Mouse (Mus musculus): ENCODE results near the gene Clcn5. TPM values are rescaled to one million over a fixed set of nuclear protein-coding genes. Genes with fewer than 3 reads are reported as not detected.

Clcn5 gene
- total RNA-seq (2021), result 10 to 100 TPM; 17.5 to 23.2 TPM

DNA sequence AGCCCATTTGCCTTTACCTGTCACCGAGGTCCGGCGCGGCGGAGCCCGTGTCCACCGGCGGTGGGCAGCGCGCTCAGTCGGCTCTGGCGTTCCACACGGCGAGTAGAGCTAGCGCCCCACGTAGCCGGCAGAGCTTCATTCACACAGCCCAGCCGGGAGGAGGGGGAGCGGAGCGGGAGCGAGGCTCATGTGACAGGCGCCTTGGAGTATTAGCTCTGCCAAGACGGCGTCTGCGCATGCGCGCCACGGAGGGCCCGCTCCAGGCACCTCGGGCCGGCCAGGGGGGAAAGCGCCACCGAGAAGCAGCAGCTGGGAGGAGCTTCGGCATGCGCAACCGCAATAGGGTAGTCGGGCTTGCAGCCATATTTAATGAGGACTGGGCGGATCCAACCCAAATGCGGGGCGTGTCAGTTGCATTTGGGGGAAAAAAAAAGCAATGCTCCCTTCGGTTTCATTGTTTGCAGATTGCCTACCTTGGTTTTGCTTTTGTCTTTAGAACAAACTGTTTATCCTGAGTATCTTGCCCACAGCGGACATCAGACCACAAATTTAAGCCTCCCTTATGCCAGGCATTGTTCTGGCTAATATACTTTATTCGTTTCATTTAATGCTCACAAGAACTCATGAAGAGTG is at the start of gene Clcn5:
Gene Clcn5, minus strand, starts transcription at position 270 of the 633 bp plus-strand sequence.
- intact Hi-C loops (cut with DNase I), result loop anchor here (10.0 kb wide), 1 partner anchor 134 kb away; no protein-coding TSS in a partner anchor
- peak; percentile 98 for DNase-seq

DNA sequence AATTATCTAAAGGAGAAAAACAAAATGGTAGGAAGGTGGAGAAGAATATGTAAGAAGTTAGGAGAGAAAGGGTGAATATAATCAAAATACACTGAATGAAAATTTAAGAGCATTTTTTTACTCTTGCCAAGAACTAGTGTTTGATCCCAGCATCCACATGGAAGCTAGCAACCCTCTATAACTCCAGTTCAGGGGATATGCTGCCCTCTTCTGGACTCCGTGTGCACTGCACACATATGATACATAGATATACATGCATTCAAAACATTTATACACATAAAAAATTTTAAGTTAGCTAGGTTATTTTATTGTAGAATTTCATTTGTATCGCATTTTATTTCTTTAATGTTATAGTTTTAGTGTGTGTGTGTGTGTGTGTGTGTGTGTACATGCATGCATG is 6.3 kb upstream of the Clcn5 start:
- intact Hi-C loops (cut with DNase I), result no loop called here

DNA sequence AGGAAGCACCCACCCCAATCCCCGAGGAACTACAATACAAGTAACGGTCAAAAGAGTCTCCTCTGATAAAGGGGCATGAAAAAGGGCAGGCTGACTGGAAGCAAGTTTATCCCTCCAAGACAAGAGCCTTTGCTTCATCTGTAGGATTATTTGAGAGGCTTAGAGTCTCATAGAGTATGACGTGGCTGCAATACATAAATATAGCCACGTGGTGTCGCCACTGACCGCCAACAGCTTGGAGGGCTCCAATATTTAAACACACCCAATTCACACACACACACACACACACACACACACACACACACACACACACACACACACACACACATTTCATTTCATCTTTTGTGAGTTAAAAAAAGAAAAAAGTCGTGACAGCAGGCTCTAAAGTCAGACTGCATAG is 3.1 kb upstream of the Clcn5 start:
- intact Hi-C loops (cut with DNase I), result no loop called here

More for the DNA sequence above, 6.3 kb upstream of the Clcn5 start:
- DNase-seq, result no peak

DNA sequence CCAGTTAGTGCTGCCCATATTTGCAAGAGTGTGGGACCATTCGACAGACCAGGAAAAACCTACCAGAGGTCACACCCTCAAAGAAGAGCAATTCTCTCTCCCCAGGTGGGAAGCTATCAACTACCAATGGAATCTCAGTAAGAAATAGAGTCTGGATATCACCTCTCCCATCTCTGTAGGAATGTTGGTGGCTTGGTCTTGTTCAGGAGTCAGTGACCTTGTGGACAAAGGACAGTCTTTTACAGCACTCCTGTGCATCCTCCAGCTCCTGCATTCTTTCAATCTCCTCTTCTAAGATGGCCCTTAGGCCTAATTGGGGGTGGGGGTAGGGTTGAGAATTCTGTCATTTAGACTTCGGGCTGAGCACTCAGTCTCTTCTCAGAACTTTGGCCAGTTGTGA is 1.4 kb upstream of the Clcn5 start:
- DNase-seq, result no peak
- intact Hi-C loops (cut with DNase I), result no loop called here

More for the DNA sequence above, 3.1 kb upstream of the Clcn5 start:
- DNase-seq, result peak; percentile 49

DNA sequence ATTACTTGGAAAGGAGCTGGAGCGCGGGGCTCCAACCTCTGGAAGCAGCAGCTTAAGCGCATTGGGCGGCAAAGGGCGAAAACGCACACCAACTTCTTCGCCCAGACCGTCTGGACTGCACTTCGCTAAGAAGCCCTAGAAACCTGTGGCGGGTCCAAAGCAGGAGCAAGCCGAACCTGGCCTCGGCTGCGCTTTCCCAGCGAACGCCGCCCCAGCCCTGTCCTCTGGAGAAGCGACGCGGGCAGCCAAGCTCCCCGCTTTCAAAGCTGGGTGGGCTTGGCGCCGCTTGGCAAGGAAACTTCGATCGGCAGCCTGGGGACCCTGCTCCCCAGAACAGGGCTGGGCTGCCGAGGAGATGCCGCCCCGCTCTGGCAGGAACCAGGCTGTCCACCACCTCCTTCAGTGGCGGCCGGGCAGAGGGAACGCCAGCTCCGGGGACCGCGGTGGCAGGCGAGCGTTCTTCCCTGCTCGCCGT is 570 bp downstream of the Clcn5 start:
- no peak for DNase-seq
- intact Hi-C loops (cut with DNase I), result loop anchor here (10.0 kb wide), 1 partner anchor 134 kb away; no protein-coding TSS in a partner anchor

DNA sequence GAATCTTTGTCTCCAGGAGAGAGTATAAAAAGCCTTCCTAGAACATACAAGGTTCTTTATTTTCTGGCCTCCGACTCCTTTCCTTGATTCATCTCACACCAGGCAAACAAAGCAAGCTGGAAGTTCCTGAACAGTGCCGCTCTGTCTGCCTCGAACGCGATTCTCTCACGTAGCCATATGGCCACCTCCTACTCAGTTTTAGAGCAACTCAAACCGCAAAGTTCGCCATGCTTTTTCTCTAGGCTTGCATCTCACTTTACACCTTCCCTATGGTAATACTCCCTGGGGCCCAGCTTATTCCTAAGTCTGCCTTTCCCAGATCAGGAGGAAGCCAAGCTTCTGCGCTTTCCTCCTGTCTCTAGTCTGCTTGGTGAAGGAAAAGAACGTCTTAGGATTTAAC is 4.0 kb downstream of the Clcn5 start:
- DNase-seq, result no peak
- intact Hi-C loops (cut with DNase I), result loop anchor here (10.0 kb wide), 1 partner anchor 130 kb away; no protein-coding TSS in a partner anchor

DNA sequence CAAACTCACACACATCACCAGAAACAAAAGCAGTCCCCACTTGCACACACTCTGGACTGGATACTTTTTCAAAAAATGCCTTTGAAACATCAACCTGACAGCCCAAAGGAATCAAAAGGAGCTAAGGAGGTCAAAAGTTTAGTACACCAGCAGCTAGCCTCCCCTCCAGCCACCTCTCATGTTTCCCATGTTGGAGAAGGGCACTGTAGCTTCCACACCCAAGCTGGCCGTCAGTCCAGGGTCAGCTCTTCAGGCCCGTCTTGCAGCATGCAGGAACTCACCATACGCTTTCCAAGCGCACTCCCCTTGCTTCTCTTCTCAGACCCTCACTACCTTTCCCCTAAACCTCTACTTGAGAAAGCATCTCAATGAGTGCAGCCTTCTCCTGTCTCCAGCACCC is 4.5 kb downstream of the Clcn5 start:
- DNase-seq, result no peak
- intact Hi-C loops (cut with DNase I), result loop anchor here (10.0 kb wide), 1 partner anchor 130 kb away; no protein-coding TSS in a partner anchor

DNA sequence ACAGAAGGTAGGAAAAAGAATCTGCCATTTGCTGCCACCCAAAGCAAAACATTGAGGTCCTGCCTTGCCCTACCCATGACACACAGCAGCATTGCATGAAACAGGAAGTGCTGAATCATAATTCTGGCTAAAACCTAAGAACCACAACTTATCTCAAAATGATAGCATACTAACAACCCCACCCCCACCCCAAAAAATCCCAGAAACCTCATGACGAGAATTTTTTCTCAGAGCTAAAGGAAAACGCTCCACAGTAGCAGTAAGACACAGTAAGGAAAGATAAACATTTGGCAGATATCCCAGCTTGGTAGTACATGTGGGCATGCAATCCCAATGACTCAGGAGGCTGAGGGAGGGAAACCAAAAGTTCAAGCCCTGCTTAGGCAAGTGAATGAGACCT is 10.9 kb downstream of the Clcn5 start:
- intact Hi-C loops (cut with DNase I), result no loop called here
- DNase-seq, result no peak

DNA sequence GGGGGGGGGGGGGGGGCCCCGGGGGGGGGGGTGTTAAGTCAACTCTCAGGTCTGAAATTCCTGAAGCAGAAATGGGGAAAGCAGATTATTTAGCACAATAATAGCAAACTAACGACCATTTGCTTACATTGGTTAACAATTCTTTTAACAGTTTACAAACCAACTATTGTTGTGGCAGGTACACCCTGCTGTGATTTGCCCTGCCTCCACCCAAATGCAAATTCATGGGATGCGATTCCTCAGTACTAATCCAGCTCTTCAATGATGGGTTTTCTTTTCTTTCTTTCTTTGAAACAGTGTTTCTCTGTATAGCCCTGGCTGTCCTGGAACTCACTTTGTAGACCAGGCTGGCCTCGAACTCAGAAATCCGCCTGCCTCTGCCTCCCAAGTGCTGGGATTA is 12.3 kb downstream of the Clcn5 start:
- DNase-seq, result no peak
- intact Hi-C loops (cut with DNase I), result no loop called here

DNA sequence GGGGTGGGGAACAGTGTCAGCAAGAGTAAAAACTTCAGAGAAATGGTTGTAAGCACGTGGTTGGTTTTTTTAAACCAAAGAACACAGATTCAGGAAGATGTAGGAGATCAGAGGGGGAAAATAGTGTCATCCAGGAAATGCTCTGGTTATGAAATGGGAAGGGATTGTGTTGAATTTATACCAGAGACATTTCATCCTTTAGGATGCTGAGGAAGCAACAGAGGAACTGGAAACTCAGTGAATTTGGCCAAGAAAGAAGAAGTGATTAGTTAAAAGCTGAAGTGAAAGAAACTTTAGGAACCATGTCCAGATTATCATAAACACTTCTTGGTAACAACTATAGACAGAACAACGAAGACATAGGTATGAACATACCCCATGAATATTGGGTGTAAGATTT is 26.2 kb downstream of the Clcn5 start:
- DNase-seq, result no peak
- intact Hi-C loops (cut with DNase I), result no loop called here

DNA sequence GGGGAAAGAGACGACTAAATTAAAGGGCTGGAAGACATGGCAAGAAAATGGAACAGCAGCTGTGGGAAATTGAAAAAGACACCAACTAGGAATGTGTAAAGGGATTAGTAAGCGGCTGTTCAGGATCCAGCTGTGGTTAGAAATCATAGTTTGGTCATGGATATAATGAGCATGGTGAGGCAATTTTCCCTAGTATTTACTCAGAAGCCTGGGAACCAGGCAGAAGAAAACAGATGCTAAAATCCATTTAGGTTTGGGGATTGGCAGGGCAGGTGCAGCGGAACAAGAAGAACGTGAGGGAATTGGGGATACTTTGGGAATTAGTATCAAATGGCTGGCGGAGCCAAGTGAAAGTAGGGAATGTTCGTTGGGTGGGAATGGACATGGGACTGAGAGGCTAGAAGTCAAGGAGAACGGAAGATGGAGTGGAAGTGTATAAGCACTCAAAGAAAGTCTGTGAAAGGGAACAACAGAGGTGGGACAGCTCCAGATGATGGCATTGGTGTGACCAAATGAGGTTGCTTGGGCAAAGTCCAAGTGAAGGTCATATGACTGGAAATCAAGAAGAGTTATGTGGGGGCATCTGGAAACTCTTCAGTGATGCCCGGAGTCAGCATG is 26.9 kb downstream of the Clcn5 start:
- intact Hi-C loops (cut with DNase I), result no loop called here
- no peak for DNase-seq

DNA sequence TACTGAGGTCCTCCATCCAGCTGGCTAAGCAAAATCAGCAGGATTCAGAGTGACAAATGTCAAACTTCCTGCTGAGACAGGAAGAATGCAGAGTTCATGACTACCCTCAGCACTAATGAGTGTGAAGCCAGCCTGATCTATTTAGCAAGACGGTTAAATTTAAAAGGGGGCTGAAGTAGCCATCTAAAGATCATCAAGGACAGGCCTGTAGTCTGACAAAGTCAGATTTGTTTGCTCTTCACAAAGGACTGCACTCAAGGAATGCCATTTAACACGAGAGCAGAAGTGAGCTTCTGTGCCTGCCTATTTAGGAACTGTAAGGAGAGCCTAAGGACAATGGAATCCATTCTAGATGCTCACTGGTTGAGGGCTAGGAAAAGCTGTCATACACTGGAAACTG is 30.2 kb downstream of the Clcn5 start:
- DNase-seq, result no peak
- intact Hi-C loops (cut with DNase I), result no loop called here

DNA sequence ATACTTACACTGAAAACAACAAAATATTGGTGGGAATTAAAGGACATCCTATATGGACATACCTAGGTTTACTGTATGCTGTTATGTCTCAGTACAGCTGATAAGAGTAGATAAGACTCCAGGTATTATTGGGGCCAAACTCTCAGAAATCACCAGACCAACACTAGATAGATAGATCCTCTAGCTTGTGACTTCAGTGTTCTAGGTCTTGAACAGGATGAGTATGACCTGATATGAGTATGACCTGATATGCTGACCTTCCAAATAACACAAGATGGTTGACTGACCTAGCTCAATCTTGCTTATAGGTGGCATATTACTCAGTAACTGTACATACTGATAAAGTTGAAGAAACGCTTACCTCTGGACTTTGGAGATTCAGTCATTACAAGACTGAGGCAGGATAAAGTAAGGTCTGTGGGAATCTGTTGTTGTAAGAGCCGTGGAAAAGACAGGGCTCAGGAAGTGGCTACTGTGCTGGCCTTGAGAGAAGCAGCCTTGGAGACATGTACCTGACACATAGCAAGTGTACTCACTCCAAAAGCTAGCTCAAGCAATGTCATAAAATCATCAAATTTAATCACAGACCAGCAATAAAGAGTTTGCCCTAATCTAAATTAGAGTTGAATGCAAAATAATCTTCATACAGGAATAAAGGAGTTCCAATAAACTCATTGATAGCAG is 32.0 kb downstream of the Clcn5 start:
- intact Hi-C loops (cut with DNase I), result no loop called here
- no peak for DNase-seq

DNA sequence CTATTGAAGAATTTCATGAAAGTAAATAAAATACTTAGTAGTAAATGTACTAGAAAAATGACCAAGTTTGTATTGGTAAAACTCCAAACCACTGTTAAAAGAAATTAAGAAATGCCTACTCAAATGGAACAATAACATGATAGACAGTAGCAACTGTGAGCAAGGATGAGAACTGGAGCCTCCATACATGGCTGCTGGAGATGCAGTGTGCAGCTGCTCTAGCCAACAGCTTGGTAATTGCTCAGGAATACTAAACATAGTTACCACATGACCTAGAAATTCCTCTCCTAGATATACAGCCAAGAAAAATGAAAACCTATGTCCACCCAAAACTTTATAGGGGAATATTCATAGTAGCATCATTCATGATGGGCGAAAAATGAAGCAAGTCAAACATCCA is 36.5 kb downstream of the Clcn5 start:
- no peak for DNase-seq
- intact Hi-C loops (cut with DNase I), result no loop called here

DNA sequence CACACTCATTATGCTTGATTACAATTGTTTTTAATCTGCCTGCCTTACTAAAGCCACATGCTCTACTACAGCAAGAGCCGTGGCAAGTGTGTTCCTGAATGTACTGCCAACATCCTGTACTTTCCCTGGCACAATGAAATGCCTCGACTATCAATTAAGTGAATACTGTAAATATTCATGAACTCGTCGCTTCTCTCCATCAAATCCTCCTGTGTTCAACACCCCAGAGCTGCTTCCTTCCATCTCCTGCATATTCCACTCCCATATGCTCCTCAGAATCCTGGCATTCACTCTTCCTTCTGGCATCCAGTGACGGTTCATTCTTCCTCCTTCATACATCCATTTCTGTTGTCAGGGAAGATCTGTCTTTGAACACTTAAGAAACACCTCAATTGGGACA is 39.4 kb downstream of the Clcn5 start:
- intact Hi-C loops (cut with DNase I), result no loop called here
- no peak for DNase-seq

DNA sequence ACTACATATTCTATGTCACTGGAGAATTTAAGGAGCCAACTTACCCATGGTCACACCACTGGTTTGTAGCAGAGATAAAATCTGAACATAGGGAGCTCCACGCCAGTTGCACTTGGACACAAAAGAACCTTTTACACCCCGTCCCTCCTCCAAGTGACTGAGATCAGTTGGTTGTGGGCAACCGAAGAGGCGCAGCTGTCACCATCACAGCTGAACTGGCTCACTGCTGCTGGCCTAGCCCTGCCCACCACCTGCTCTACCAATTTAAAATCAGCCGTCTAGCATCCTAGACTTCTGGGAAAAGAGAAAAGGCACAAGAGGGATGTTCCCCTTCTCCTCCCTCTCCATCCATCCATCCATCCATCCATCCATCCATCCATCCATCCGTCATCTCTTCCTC is 42.6 kb downstream of the Clcn5 start:
- intact Hi-C loops (cut with DNase I), result no loop called here
- peak; percentile 51 for DNase-seq

DNA sequence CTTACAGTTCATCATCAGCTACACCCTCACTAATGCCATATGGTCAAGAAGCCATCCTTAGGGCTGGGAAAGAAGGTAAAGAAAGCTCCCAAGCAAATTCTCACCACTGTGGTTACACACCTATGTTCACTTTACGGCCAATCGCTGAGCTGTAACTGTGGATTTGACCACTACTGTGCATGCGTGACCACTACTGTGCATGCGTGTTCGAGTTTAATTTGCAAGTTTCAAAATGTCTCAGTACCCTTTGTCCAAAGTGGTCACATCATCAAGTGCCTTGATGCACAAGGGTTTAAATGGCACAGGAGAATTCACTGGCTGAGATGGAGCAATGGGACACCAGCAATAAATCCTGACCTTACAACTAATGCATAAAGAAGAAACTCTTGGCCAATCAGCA is 58.0 kb downstream of the Clcn5 start:
- intact Hi-C loops (cut with DNase I), result no loop called here
- DNase-seq, result no peak

DNA sequence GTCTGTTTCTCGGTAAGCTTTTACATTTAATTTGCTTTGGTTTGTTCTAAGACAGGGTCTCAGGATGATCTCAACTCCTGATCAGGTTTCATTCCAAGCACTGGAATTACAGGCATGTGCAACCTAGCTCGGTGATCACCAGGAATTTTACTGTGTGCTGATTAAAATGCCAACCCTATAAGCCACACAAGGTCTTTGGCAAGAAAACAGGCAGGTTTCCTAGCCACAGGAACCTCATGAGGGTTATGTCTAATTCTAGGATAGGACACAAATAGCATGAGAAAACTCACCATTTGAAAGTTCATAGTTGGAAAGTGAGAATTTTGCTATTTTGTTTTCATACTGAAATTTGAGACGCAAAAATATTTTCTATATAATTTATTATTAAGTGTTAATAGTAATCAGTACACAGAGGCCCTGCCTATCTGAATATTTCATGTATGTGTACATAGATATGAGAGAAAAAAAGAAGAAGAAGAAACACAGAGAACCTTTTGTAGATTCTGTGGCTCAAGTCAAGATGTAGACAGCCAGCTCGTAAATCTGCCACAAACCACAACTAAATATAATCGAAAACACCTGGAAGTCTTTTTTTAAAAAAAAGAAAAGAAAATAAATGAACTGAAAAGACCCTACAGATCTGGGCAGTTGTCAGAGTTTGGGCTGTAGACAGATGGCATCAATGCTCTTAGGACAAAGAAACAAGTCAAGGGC is 58.6 kb downstream of the Clcn5 start:
- no peak for DNase-seq
- intact Hi-C loops (cut with DNase I), result no loop called here

DNA sequence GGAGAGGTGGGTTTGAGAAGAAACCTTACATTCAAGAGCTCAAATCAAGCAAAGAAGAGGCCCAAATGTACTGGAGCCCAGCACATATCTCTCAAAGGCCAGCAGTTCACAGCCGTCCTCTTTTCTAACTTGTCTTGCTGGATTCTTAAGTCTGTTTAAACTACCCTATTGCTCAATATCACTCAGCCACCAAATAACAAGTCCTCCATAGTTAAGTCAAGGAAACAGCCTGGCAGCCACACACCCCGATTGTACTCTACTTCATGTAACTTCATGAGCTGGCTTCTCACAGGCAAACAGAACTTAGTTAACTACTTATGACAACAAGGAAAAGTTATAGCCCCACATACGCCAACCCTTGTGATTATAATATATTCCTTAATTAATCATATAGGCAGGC is 59.4 kb downstream of the Clcn5 start:
- intact Hi-C loops (cut with DNase I), result no loop called here
- no peak for DNase-seq

DNA sequence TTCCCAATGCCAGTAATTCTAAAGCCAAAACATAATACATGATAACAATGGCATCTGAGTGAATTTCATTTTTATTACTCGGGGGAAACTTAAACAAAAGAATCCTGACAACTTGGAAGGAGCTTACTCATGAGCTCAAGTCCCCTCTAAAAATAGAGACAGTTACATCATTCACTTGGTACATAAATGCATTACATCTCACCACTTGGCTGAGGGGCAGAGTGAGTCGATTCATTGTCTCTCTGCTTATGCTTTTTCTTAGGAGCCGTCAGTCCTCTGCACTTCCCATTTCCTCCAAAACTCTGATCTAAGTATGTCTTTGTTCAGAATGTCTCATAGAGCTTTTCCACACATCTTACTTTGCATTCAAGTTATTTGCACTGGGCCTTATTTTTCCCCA is 63.1 kb downstream of the Clcn5 start:
- no peak for DNase-seq
- intact Hi-C loops (cut with DNase I), result no loop called here

DNA sequence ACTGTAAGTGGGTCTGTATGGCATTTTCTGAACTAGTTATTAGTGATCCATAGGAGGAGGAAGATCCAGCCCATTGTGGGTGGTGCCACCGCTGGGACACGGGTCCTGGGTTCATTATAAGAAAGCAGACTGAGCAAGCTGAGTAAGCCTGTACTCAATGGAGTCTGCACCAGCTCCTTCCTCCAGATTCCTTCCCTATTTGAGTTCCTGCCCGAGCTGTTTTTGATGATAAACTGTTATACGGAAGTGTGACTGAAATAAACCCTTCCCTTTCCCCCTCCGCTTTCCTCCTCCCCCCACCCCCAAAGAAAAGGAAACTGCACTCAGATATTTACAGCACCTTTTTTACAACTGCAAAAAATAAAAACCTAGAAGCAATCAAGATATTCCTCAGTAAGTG is 115.1 kb downstream of the Clcn5 start:
- no peak for DNase-seq
- intact Hi-C loops (cut with DNase I), result no loop called here

All from left cerebral cortex, postnatal 4 days (tissue).